Mouse (Mus musculus): Measurements from ENCODE around the gene Gm21969.
A peak's percentile ranks its signal among the peaks of the same experiment; 100 is the strongest.

Gene Gm21969

DNA sequence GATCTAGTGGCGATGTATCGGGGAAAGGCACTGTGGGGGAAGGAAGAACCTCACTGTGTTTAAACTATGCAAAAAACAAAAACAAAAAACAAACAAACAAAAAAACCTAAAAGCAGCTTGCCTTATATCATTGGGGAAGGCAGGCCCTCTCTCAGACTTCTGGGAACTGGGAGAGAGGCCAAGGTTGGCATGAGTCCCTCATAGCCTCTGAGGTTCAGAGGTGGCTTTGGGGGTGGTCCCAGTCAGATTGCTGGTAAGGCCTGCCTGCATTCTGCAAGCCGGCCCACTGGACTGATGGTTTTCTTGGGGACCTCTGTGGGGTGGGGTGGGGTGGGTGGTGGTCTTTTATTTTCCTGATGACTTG is 14.0 kb downstream of the Gm21969 start:
- no peak for DNase-seq (ENCODE audit: low read depth, low spot score)

GRCm38 (mm10) chr4:139619765-139620164 is 16.8 kb downstream of the Gm21969 start:
- DNase-seq (ENCODE audit: low read depth, low spot score) = no peak

GRCm38 (mm10) chr4:139622373-139623282 is 19.6 kb downstream of the Gm21969 start, which contains the start of gene Aldh4a1:
TSS of gene Aldh4a1 (plus strand) at chr4:139622866.
- peak; percentile 93 for DNase-seq (ENCODE audit: low read depth, low spot score)

DNA sequence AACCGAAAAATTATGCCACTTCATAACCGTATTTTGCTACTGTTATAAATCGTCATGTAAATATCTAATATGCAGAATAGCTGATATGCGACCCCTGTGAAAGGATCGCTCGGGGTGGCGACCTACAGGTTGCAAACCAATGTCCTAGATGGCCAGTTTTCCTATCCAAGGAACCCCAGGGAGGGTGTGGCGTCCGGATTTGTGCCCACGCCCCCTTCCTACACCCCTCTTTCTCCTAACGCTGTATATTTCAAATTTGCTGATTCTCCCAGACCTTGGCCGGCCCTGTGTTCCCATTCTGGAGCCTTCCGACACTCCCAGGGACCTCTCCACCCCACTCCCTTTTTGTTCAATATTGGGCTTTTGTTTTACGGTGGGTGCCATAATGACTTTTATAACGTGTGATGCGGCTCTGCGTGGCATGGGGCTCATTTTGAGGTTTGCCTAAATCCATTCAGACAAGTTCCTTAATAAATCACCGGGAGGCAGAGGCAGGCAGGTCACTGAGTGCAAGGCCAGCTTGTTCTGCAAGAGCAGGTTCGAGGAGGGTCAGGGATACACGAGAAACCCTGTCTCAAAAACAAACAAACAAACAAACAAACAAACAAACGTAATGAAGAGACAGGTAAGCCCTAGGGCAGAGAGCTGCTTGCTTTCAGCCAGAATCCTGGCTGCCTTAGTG is 20.6 kb downstream of the Gm21969 start:
- DNase-seq (ENCODE audit: low read depth, low spot score) = no peak

DNA sequence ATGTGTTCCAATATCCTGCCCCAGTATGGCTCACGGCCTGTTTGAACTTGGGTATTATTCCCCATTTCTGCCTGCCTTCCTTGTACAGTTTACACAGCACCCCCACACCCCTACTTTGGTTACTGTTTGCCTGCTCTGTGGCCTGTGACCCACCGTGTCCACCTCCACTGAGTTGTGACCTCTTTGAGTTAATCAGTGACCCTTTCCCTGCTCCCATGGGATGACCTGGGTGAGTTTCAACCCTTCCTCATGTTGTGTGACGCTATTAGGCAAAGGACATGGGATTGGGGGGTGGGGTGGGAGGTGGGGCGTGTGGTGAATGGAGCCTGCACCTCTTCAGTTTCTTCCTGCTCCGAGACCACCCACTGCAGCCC is 21.1 kb downstream of the Gm21969 start:
- DNase-seq (ENCODE audit: low read depth, low spot score) = no peak

DNA sequence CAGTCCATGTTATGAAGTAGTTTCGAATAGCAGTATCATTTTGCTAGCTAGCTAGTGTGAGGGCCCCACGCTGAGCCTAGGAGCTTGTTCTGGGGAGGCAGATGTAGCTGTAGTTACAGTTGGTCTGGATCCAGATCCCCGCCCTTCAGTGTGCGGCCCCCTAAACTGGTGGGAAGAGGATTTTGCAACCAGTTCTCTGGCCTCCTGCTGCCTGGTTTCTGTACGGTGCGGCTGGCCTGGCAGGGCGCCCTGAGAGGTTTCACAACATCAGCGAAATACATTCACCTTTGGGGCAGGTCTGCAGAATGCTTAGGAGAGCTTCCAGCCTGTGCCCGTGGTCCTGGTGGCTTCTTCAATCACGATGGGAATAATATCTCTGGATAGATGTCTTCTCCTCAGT is 21.7 kb downstream of the Gm21969 start:
- DNase-seq (ENCODE audit: low read depth, low spot score) = no peak

- no peak for DNase-seq (ENCODE audit: low read depth, low spot score)
These were observed 24.4 kb downstream of the Gm21969 start for GRCm38 (mm10) chr4:139627361-139627760.

GRCm38 (mm10) chr4:139630171-139630570 is 27.2 kb downstream of the Gm21969 start:
- DNase-seq (ENCODE audit: low read depth, low spot score) = no peak

DNA sequence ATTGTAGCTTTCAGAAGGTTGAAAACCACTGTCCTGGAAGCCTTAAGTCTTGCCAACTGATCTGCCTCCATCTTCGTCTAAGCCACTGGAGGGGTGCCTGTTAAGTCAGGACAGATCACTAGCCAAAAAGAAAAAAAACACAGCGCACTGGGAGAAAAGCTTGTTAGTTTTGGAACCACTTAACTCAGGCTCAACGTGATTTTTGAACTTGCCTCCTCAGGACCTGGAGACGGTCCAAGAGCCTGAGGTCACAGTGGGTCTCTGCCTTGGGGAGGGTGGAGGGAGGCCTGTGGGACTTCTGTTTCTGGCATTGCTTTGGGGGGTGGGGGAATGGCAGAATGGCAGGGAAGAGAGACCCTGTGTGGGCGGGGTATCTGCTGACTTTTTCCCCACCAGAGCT is 28.2 kb downstream of the Gm21969 start:
- no peak for DNase-seq (ENCODE audit: low read depth, low spot score)

DNA sequence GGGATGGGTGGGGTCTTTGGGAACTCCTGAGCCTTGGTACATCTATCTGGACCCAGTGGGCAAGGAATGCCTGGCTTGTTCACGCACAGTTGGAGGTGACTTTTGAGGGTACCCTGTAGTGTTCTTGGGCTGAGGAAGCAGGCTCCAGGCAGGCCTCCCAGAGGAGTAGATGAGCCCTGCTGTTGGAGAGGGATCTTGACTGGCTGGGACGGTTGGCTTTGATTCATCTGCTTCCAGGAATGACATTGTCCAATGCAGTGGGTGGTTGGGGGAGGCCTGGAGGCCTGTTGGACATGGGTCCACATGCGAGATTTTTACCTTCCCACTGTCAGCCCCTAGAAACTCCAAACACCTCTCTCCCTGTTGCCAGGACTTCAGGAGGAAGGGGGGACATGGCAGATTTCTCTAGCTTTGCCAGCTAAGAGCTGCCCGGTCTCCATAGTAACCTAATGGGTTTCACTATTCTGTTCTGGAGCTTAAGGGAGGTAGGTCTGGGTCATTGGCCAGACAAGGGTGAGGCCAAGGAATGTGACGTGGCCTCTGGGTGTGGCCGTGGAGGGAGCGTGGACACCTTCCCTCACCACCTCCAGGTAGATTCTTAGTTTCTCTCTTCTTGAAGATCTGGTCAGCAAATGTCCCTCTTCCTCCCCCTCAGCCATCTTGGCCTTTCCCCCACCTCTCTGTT is 28.7 kb downstream of the Gm21969 start:
- DNase-seq (ENCODE audit: low read depth, low spot score) = no peak

GRCm38 (mm10) chr4:139632254-139632580 is 29.2 kb downstream of the Gm21969 start:
- no peak for DNase-seq (ENCODE audit: low read depth, low spot score)

DNA sequence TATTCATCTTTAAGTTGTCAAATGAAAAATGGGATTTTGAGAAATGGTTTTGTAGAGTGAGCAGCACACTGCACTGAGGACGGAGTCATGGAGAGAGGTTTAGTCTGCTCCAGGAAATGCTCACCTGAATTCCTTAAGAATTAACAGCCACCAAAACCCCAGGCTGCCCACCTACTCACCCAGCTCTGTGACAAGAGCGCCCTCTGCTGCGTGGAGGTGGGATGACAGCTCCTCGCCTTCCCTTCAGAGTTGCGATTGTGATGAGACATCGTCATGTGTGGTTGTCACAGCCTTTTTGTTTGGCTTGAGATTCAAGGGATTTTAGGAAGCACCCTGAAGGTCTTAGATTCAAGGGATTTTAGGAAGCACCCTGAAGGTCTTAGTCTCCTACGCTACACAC is 33.4 kb downstream of the Gm21969 start:
- DNase-seq (ENCODE audit: low read depth, low spot score) = peak; percentile 56

DNA sequence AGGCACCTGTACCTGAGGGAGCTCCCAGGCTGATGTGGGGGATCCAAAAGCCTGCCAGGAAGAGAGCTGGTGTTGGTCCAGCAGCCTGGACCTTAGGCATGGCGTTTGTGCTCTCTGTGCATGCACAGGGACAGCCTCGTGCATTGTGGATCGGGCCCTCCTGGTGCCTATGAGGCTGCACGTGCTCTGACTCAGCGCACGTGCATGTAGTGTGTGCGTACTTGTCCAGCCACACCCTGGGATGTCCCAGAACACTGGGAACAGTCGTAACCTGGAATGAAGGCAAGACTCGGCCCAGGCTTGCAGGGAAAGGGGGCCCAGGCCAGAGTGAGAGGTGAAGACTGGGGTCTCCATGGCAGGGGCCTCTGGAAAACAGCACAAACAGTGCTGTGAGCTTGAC is 34.9 kb downstream of the Gm21969 start:
- no peak for DNase-seq (ENCODE audit: low read depth, low spot score)

GRCm38 (mm10) chr4:139638356-139638755 is 35.4 kb downstream of the Gm21969 start:
- DNase-seq (ENCODE audit: low read depth, low spot score) = no peak

DNA sequence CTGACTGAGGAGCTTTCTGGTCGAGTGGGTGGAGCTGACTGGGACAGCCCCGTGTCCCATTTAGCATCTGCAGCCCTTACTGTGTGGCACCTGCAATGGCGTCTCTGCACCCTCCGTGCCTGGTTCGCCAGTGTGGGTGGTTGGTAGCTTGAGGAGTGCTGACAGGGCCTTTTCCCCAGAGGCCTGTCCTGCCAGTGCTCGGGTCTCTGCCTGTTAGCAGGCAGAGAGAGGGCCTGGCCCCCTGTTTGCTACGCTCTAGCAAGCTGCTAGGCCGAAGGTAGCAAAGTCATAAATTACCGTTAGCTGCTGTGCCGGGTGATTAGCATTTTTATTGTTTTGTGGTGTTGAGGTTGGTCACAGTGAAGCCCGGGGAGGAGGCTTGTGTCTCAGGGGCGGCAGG is 36.8 kb downstream of the Gm21969 start:
- no peak for DNase-seq (ENCODE audit: low read depth, low spot score)

GRCm38 (mm10) chr4:139640333-139640732 is 37.3 kb downstream of the Gm21969 start:
- DNase-seq (ENCODE audit: low read depth, low spot score) = no peak

GRCm38 (mm10) chr4:139640775-139641174 is 37.8 kb downstream of the Gm21969 start:
- DNase-seq (ENCODE audit: low read depth, low spot score) = no peak

DNA sequence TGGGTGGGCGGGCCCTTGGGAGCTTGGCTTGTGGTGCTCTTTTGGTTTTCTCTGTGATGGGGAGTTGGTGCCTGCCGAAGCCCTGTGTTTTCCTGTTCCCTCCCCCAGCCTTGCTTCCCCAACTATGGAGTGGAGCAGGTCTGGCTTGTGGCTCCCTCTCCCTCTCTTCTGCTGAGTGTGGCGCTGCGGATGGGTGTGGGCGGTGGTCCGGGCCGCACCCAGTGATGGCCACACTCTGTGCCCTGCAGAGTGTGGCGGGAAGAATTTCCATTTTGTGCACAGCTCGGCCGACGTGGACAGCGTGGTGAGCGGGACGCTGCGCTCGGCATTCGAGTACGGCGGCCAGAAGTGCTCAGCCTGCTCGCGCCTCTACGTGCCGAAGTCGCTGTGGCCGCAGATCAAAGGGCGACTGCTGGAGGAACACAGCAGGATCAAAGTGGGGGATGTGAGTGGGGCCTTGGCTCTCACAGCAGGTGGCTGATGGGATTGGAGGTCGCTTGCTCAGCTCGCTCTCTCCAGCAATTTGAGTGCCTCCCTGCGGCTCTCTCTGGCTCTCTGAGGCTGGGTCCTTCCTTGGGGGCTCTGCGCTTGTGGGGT is 38.9 kb downstream of the Gm21969 start:
- DNase-seq (ENCODE audit: low read depth, low spot score) = no peak

- peak; percentile 72 for DNase-seq (ENCODE audit: low read depth, low spot score)
These were observed 41.0 kb downstream of the Gm21969 start for GRCm38 (mm10) chr4:139643972-139644371.

GRCm38 (mm10) chr4:139646916-139647315 is 43.9 kb downstream of the Gm21969 start:
- DNase-seq (ENCODE audit: low read depth, low spot score) = no peak

DNA sequence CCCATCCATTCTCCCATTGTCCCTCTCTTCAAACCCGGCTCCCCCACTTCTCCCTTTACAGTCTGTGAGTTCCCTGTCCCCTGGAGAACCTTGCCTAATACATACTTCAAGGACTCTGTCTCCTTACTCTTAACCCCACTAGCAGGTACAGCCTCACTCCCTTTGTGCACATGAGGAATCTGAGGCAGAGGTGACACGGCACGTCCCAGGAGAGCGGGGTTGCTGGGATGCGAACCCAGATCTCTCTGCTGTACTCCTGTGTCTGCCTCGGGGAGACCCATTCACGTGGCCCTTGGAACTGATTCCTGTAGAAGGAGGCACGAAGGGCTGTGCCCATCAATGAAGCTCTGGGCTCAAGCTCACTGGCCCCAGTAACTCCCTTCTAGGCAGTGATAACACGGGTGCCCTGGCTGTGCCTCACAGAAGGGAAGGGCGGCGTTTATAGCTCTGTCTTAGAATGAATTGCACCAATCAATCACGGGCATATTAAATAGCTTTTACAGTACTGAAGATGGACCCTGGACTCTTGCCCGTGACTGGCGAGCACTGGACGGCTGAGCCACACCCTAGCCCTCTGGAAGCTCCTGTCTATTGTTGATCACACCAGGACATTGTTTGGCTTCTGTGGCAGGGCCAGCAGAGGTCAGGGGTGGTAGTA is 47.2 kb downstream of the Gm21969 start:
- DNase-seq (ENCODE audit: low read depth, low spot score) = no peak

- no peak for DNase-seq (ENCODE audit: low read depth, low spot score)
These were observed 47.9 kb downstream of the Gm21969 start for GRCm38 (mm10) chr4:139650907-139651306.
